Mouse (Mus musculus): ENCODE data around the gene Ms4a6c.
"Not testable (repeated sequence)": the region's sequence is repeated elsewhere in the genome, so short reads cannot be mapped to it uniquely, and the experiment has no call there.

The Ms4a6c gene

GRCm38 (mm10) chr19:11500796-11501195 is 31.6 kb downstream of the Ms4a6c start:
- in situ Hi-C loops (cut with MboI, MseI): no loop called here

- in situ Hi-C loops (cut with MboI, MseI): no loop called here
These were observed 32.2 kb downstream of the Ms4a6c start for GRCm38 (mm10) chr19:11501326-11501725.

- in situ Hi-C loops (cut with MboI, MseI): no loop called here
These were observed 35.7 kb downstream of the Ms4a6c start for GRCm38 (mm10) chr19:11504857-11505256.

GRCm38 (mm10) chr19:11513458-11513857 is 44.3 kb downstream of the Ms4a6c start:
- in situ Hi-C loops (cut with MboI, MseI): no loop called here

GRCm38 (mm10) chr19:11516246-11516645 is 47.1 kb downstream of the Ms4a6c start, which contains the start of gene Ms4a6b:
Ms4a6b (plus strand) TSS chr19:11516512.
- in situ Hi-C loops (cut with MboI, MseI): no loop called here

- in situ Hi-C loops (cut with MboI, MseI): no loop called here
These were observed 47.7 kb downstream of the Ms4a6c start for GRCm38 (mm10) chr19:11516845-11517244.

GRCm38 (mm10) chr19:11517373-11517772 is 48.2 kb downstream of the Ms4a6c start:
- in situ Hi-C loops (cut with MboI, MseI): not testable (repeated sequence)

- in situ Hi-C loops (cut with MboI, MseI): not testable (repeated sequence)
These were observed 49.2 kb downstream of the Ms4a6c start for GRCm38 (mm10) chr19:11518356-11518755.

- in situ Hi-C loops (cut with MboI, MseI): loop anchor here (10.0 kb wide), 1 partner anchor 1205 kb away; no protein-coding TSS in a partner anchor
These were observed 51.0 kb downstream of the Ms4a6c start for GRCm38 (mm10) chr19:11520146-11520545.
